Mouse (Mus musculus) midbrain, embryonic 16.5 days (tissue): ENCODE measurements around the gene Bckdha. TPM values are rescaled to one million over a fixed set of nuclear protein-coding genes. Genes with fewer than 3 reads are reported as not detected.

Experiments used
- ATAC-seq: fragments of 200-750 bp; cut with Nextera tagmentation; 2 replicates; pipeline ENCODE4 v1.8.0; 2017; ENCODE audit warnings: moderate TSS enrichment
- H3K27ac ChIP-seq: fragments of 300-500 bp; sonication (generic); 2 replicates; pipeline ENCODE4 v1.5.1; 2014; ENCODE audit warnings: mild to moderate bottlenecking, low read length, mixed read lengths
- H3K27me3 ChIP-seq: fragments of 300-500 bp; sonication (generic); 2 replicates; pipeline ENCODE4 v1.6.1; 2014; ENCODE audit warnings: low read depth, low read length, mixed read lengths; ENCODE audit not compliant: control insufficient read depth, insufficient read depth
- H3K36me3 ChIP-seq: fragments of 300-500 bp; sonication (generic); 2 replicates; pipeline ENCODE4 v1.6.1; 2014; ENCODE audit warnings: mild to moderate bottlenecking, low read length, moderate library complexity, mixed read lengths; ENCODE audit not compliant: control insufficient read depth, insufficient read depth
- H3K4me1 ChIP-seq: fragments of 300-500 bp; sonication (generic); 2 replicates; pipeline ENCODE4 v1.6.1; 2014; ENCODE audit warnings: mild to moderate bottlenecking, low read length, mixed read lengths; ENCODE audit not compliant: control insufficient read depth, insufficient read depth
- H3K4me2 ChIP-seq: fragments of 300-500 bp; sonication (generic); 2 replicates; pipeline ENCODE4 v1.6.1; 2014; ENCODE audit warnings: mild to moderate bottlenecking, low read length, mixed read lengths
- H3K4me3 ChIP-seq: fragments of 300-500 bp; sonication (generic); 2 replicates; pipeline ENCODE4 v1.5.1; 2014; ENCODE audit warnings: low read depth, mild to moderate bottlenecking, low read length, moderate library complexity, mixed read lengths
- H3K9ac ChIP-seq: fragments of 300-500 bp; sonication (generic); 2 replicates; pipeline ENCODE4 v1.6.1; 2014; ENCODE audit warnings: low read depth, low read length, mixed read lengths
- H3K9me3 ChIP-seq: fragments of 300-500 bp; sonication (generic); replicated peaks from 2 replicates; pipeline ENCODE4 v1.6.1; 2014; ENCODE audit warnings: mild to moderate bottlenecking, low read length, mixed read lengths; ENCODE audit not compliant: control insufficient read depth, poor library complexity, severe bottlenecking
- WGBS: fragments of 180-500 bp; shearing (Covaris S2); extraction: QIAGEN DNeasy Blood & Tissue Kit; methylation state at CpG from one replicate; pipeline ENCODE4 v1.1.7; 2014; 5-methylcytosine and 5-hydroxymethylcytosine counted together
- polyA plus RNA-seq: library from polyadenylated mRNA; unstranded; fragments of >200 nt; fragmentation: Nextera tagmentation; extraction: Ambion mirVana; gene quantifications from 2 replicates; pipeline ENCODE4 v1.2.1, GENCODE M21; 2015

Bckdha gene
- polyA plus RNA-seq, 1 experiment from 2014 or later: 41.4 TPM

DNA sequence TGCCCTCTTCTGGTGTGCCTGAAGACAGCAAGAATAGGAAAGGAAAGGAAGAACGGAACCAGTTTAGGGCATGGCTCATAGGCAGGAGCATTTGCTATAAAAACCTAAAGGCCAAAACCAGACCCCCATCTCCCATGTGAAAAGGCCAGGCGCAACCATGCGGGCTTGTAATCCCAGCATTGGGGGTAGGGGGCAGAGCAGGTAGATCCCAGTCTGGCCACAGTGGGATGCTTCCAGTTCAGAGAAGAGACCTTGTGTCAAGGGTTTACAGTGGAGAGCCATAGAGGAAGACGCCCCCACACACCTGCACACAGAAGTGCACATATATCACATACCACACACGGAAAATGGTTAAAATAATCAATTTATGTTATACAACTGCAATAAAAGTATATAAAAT, 44.7 kb downstream of the Bckdha start:
- no peaks in the 10 kb centered on the region for H3K36me3 ChIP-seq
- no peaks in the 10 kb centered on the region for H3K9me3 ChIP-seq
- no peak for ATAC-seq
- no peak overlapping the region for H3K9ac ChIP-seq
- no peak overlapping the region for H3K27ac ChIP-seq
- no peak overlapping the region for H3K4me2 ChIP-seq
- no peaks in the 10 kb centered on the region for H3K27me3 ChIP-seq
- WGBS: 92% methylated on average over 5 of the region's 5 CpGs
- no peaks in the 10 kb centered on the region for H3K4me1 ChIP-seq
- H3K4me3 ChIP-seq: no peak overlapping the region

GRCm38 (mm10) chr7:25611501-25611900, 47.3 kb downstream of the Bckdha start:
- 0 out of 2 replicates have a peak, but pooled peaks cover 2% of the 10 kb centered on the region for H3K9me3 ChIP-seq
- WGBS: 36% methylated on average over 7 of the region's 7 CpGs

DNA sequence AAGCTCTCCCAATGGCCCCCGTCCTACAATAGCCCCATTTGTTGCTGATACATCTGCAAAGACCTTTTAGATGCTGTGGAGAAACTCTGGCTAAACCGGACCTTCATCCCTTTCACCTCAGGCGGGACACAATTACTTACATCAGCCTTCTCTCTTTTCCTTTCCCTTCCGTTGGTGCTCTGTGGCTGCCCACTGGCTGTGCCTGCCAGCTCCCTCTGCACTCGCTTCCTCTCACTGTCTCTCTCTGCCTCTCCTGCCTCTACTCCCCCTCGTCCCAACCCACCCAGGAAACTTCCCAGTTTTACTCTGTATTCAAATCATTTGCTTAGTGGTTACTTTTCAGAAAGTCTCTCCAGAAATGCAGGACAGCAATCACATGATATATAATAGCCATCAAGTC, 48.7 kb downstream of the Bckdha start:
- H3K27me3 ChIP-seq: no peaks in the 10 kb centered on the region
- no peak overlapping the region for H3K9ac ChIP-seq
- WGBS: 29% methylated on average over 6 of the region's 6 CpGs
- H3K4me1 ChIP-seq: no peaks in the 10 kb centered on the region
- no peak overlapping the region for H3K4me3 ChIP-seq
- no peak overlapping the region for H3K27ac ChIP-seq
- H3K9me3 ChIP-seq: 0 out of 2 replicates have a peak, but pooled peaks cover 2% of the 10 kb centered on the region
- H3K4me2 ChIP-seq: no peak overlapping the region
- ATAC-seq: no peak
- H3K36me3 ChIP-seq: no peaks in the 10 kb centered on the region

More at GRCm38 (mm10) chr7:25611501-25611900, 47.3 kb downstream of the Bckdha start:
- H3K27ac ChIP-seq: no peak overlapping the region
- no peak overlapping the region for H3K4me3 ChIP-seq
- H3K4me1 ChIP-seq: no peaks in the 10 kb centered on the region
- no peak overlapping the region for H3K9ac ChIP-seq
- no peaks in the 10 kb centered on the region for H3K36me3 ChIP-seq
- no peak overlapping the region for H3K4me2 ChIP-seq
- no peak for ATAC-seq
- H3K27me3 ChIP-seq: no peaks in the 10 kb centered on the region

- 80% methylated on average over 2 of the region's 2 CpGs for WGBS
- Histone ChIP-seq H3K4me1 (no peaks in the 10 kb centered on the region), H3K27me3 (no peaks in the 10 kb centered on the region), H3K27ac (no peak overlapping the region), H3K9ac (no peak overlapping the region), H3K9me3 (0 out of 2 replicates have a peak, but pooled peaks cover 2% of the 10 kb centered on the region), H3K4me3 (no peak overlapping the region), H3K4me2 (no peak overlapping the region), H3K36me3 (no peaks in the 10 kb centered on the region)
- no peak for ATAC-seq
Measured at GRCm38 (mm10) chr7:25607196-25607595, 51.6 kb downstream of the Bckdha start.

- WGBS: 86% methylated on average over 4 of the region's 4 CpGs
- H3K9me3 ChIP-seq: 0 out of 2 replicates have a peak, but pooled peaks cover 2% of the 10 kb centered on the region
- H3K4me2 ChIP-seq: no peak overlapping the region
- ATAC-seq: no peak
- H3K27me3 ChIP-seq: no peaks in the 10 kb centered on the region
- H3K36me3 ChIP-seq: no peaks in the 10 kb centered on the region
- no peak overlapping the region for H3K9ac ChIP-seq
- no peak overlapping the region for H3K27ac ChIP-seq
- H3K4me1 ChIP-seq: no peaks in the 10 kb centered on the region
- no peak overlapping the region for H3K4me3 ChIP-seq
Measured at GRCm38 (mm10) chr7:25606625-25607063, 52.1 kb downstream of the Bckdha start.

DNA sequence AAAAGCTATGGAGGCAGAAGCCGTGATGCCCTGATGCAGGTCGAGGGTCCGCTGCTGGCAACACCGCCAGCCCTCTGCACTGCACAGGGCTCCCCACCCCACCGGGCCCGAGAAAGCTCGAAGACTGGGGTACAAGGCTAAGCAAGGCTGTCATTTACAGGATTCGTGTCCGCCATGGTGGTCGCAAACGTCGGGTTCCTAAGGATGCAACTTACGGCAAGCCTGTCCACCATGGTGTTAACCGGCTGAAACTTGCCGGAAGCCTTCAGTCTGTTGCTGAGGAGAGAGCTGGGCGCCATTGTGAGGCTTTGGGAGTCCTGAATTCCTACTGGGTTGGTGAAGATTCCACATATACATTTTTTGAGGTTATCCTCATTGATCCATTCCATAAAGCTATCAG, 57.4 kb downstream of the Bckdha start:
- Histone ChIP-seq H3K27me3 (no peaks in the 10 kb centered on the region), H3K36me3 (no peaks in the 10 kb centered on the region), H3K4me1 (no peaks in the 10 kb centered on the region), H3K9ac (no peak overlapping the region), H3K4me3 (no peak overlapping the region), H3K27ac (no peak overlapping the region), H3K9me3 (no peaks in the 10 kb centered on the region), H3K4me2 (no peak overlapping the region)
- 90% methylated on average over 16 of the region's 16 CpGs for WGBS
- no peak for ATAC-seq

DNA sequence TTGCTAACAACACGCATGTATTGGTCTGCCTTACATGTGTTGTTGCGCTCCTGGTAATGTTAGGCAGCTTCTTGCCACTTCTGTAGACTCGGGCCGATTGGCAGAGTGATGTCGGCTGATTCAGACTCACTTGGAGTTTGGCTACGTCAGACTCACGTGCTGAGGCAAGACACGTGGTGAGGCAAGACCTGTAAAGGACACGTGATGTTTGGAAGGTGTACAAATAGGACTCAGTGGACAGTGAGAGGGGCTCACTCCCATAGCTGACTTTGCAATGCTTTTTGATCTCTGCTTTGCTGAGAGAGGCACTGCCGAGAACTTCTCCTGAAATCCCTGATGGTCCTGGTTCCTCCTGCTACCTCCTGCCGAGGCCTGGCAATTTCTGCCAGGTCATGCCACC, 58.1 kb downstream of the Bckdha start:
- ATAC-seq: no peak
- Histone ChIP-seq H3K27me3 (no peaks in the 10 kb centered on the region), H3K27ac (no peak overlapping the region), H3K4me3 (no peak overlapping the region), H3K4me2 (no peak overlapping the region), H3K4me1 (no peaks in the 10 kb centered on the region), H3K9me3 (no peaks in the 10 kb centered on the region), H3K9ac (no peak overlapping the region), H3K36me3 (no peaks in the 10 kb centered on the region)
- 89% methylated on average over 11 of the region's 11 CpGs for WGBS

DNA sequence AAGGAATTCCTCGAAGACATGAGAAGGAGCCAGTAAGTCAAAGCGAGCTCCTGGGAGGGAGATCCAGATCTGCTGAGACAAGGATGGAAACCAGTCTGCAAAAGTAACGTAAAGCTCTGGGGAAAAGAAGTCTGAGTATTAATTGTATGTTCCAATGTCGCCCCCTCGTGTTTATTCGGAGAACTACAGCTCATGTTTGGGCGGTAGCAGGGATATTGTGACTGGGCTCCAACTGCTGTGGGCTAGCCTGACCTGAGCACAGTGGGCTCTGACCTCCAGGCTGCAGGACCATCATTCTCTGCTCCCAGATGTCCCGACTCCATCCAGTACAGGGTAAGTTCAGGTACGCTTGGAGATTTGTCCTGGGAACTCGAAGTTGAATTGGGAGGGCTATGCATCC, 59.1 kb downstream of the Bckdha start:
- no peaks in the 10 kb centered on the region for H3K4me1 ChIP-seq
- no peaks in the 10 kb centered on the region for H3K9me3 ChIP-seq
- ATAC-seq: peak; percentile 68
- no peaks in the 10 kb centered on the region for H3K27me3 ChIP-seq
- no peak overlapping the region for H3K9ac ChIP-seq
- H3K4me2 ChIP-seq: no peak overlapping the region
- H3K36me3 ChIP-seq: no peaks in the 10 kb centered on the region
- H3K27ac ChIP-seq: no peak overlapping the region
- H3K4me3 ChIP-seq: no peak overlapping the region
- 12% methylated on average over 10 of the region's 10 CpGs for WGBS

DNA sequence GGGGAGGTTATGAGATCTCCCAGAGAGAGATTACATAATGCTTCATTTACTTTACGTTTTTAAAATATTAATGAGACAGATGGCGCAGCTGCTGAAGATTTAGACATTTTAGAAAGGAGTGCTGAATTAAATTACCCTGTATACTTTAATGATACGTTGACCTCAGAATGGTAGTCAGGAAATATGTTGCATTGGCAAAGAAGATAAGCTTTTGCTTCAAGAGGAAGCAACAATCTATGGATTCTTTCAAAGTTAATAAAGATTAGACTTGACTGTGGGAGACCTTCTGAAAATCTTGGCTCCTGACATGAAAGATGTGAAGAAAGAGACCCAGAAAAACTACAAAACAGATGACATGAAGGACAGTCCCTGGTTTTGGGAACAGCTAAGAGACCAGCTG, 64.9 kb downstream of the Bckdha start:
- ATAC-seq: no peak
- no peak overlapping the region for H3K9ac ChIP-seq
- H3K27me3 ChIP-seq: no peaks in the 10 kb centered on the region
- H3K4me3 ChIP-seq: no peak overlapping the region
- H3K9me3 ChIP-seq: no peaks in the 10 kb centered on the region
- H3K4me1 ChIP-seq: no peaks in the 10 kb centered on the region
- WGBS: 69% methylated on average over 3 of the region's 3 CpGs
- no peaks in the 10 kb centered on the region for H3K36me3 ChIP-seq
- H3K27ac ChIP-seq: no peak overlapping the region
- H3K4me2 ChIP-seq: no peak overlapping the region
